ENCODE assay signal across 9 mouse cellular contexts in genomic region chr8:103272305-103273079, GRCm38 (mm10).
DNase-seq lines count a peak whose midpoint lies in the region; ATAC-seq and TF ChIP-seq lines count a peak whose summit lies in the region.
"Had no signal": no experiment of that assay in that cellular context is flagged by ENCODE, and none has a peak within 500 bp of the region (broad histone marks: within the 10 kb centered on the region; RNA-seq: fewer than 3 reads in every experiment).

No protein-coding gene starts in this region.

- peak overlapping the region; percentile 98 for H3K27ac ChIP-seq in embryonic fibroblast, embryonic 13.5 days (ENCODE audit: insufficient read depth, low read length)

- no peaks in the 10 kb centered on the region for H3K79me2 ChIP-seq in myocyte (ENCODE audit: control insufficient read depth, insufficient read depth)

- TF ChIP-seq CTCF in embryonic fibroblast, embryonic 13.5 days (IDR thresholded peaks at IDR 0.05; ENCODE audit: borderline replicate concordance, insufficient read depth, low read length): no peak

- no peaks in the 10 kb centered on the region for H3K27me3 ChIP-seq in myocyte (ENCODE audit: control insufficient read depth, insufficient read depth, insufficient read length)
- H3K27me3 ChIP-seq: Patski had no signal

- H3ac ChIP-seq in myocyte (ENCODE audit: control insufficient read depth, insufficient read length): no peak overlapping the region

- peak; percentile 5 to 29 for DNase-seq in layer of hippocampus, adult 18-20 months (ENCODE audit: low spot score in 2 of 2)
- DNase-seq in layer of hippocampus, postnatal 25 days (ENCODE audit: extremely low spot score in 1 of 2, low spot score in 1 of 2): no peak
- peak; percentile 23 to 29 for DNase-seq in layer of hippocampus, adult 8-10 months (ENCODE audit: low spot score in 2 of 2)
- DNase-seq in testis, postnatal 10 days (ENCODE audit: low spot score): no peak
- no peak for DNase-seq in urinary bladder, postnatal 36 days (ENCODE audit: low spot score in 2 of 2)

- no peak for ATAC-seq in CD4-positive, CD25-positive, alpha-beta regulatory T cell, adult 4 months
- ATAC-seq: Patski had no signal

- TF ChIP-seq POLR2A in embryonic fibroblast, embryonic 13.5 days (IDR thresholded peaks at IDR 0.05; ENCODE audit: low read depth, low read length): peak; percentile 43; the same call in 1 of the 2 replicates
- TF ChIP-seq POLR2A in myocyte (IDR thresholded peaks at IDR 0.05; ENCODE audit: insufficient read length, low read depth): no peak

- no peaks in the 10 kb centered on the region for H3K36me3 ChIP-seq in myocyte (ENCODE audit: control insufficient read depth, insufficient read depth)

- peaks cover 15% of the 10 kb centered on the region for H3K4me1 ChIP-seq in embryonic fibroblast, embryonic 13.5 days (ENCODE audit: control insufficient read depth, insufficient read depth, low read length)

- no peak overlapping the region for H3K4me2 ChIP-seq in myocyte (ENCODE audit: low read depth)

- H3K4me3 ChIP-seq in embryonic fibroblast, embryonic 13.5 days (ENCODE audit: insufficient read depth, low read length): no peak overlapping the region
- H3K4me3 ChIP-seq in myocyte: no peak overlapping the region

TF ChIP-seq in myocyte, 11 proteins besides CTCF, POLR2A, EP300 and RAD21:
- TF ChIP-seq MYOG (IDR thresholded peaks at IDR 0.05; ENCODE audit: control insufficient read depth in 1 of 3, insufficient read depth in 1 of 3, insufficient read length in 2 of 3, low read depth in 2 of 3) (no peak), CEBPB (IDR thresholded peaks at IDR 0.05; ENCODE audit: insufficient read depth, poor library complexity, severe bottlenecking) (0 out of 2 replicates have a peak, but pooled peaks have one; percentile 6)
TF ChIP-seq in myocyte: peak in this region for 1.

Comparison
In these comparisons a context has a peak if more than half of its experiments do, and no peak if none do; other contexts are left out.
1. DNase-seq: peak in layer of hippocampus, adult 18-20 months (2 of 2) and layer of hippocampus, adult 8-10 months (2 of 2); none in layer of hippocampus, postnatal 25 days (0 of 2), testis, postnatal 10 days (single experiment) and urinary bladder, postnatal 36 days (0 of 2).